Mouse (Mus musculus) intestine, embryonic 14.5 days (tissue): ENCODE results near the gene Gstp2. TPM values are rescaled to one million over a fixed set of nuclear protein-coding genes. Genes with fewer than 3 reads are reported as not detected.
A peak's percentile ranks its signal among the peaks of the same experiment; 100 is the strongest.

Experiments
- ATAC-seq: fragments of 200-750 bp; cut with Nextera tagmentation; replicated peaks from 2 replicates; pipeline ENCODE4 v1.8.0; 2017; ENCODE audit warnings: low read depth, moderate number of reproducible peaks, moderate TSS enrichment, moderate library complexity; ENCODE audit not compliant: low FRiP score, low TSS enrichment
- DNase-seq: peaks from one replicate; pipeline ENCODE4 v3.0.0-alpha.2; 2018; ENCODE audit warnings: low spot score
- H3K27ac ChIP-seq: fragments of 300-500 bp; sonication (generic); 2 replicates; pipeline ENCODE4 v1.5.1; 2014; ENCODE audit warnings: low read depth, mild to moderate bottlenecking, control low read depth
- H3K27me3 ChIP-seq: fragments of 300-500 bp; sonication (generic); replicated peaks from 2 replicates; pipeline ENCODE4 v1.6.1; 2014; ENCODE audit warnings: low read length, control low read depth; ENCODE audit not compliant: control insufficient read depth, insufficient read depth
- H3K36me3 ChIP-seq: fragments of 300-500 bp; sonication (generic); 2 replicates; pipeline ENCODE4 v1.6.1; 2014; ENCODE audit warnings: low read length, control low read depth; ENCODE audit not compliant: control insufficient read depth, insufficient read depth
- H3K4me1 ChIP-seq: fragments of 300-500 bp; sonication (generic); replicated peaks from 2 replicates; pipeline ENCODE4 v1.6.1; 2014; ENCODE audit warnings: low read length, control low read depth, mixed read lengths; ENCODE audit not compliant: control insufficient read depth, insufficient read depth
- H3K4me2 ChIP-seq: fragments of 300-500 bp; sonication (generic); 2 replicates; pipeline ENCODE4 v1.6.1; 2014; ENCODE audit warnings: low read length
- H3K4me3 ChIP-seq: fragments of 300-500 bp; sonication (generic); 2 replicates; pipeline ENCODE4 v1.5.1; 2014; ENCODE audit warnings: low read depth, low read length, control low read depth, mixed read lengths
- H3K9ac ChIP-seq: fragments of 300-500 bp; sonication (generic); 2 replicates; pipeline ENCODE4 v1.6.1; 2014; ENCODE audit warnings: mild to moderate bottlenecking, low read length
- H3K9me3 ChIP-seq: fragments of 300-500 bp; sonication (generic); 2 replicates; pipeline ENCODE4 v1.6.1; 2016; ENCODE audit warnings: low read length, control low read depth; ENCODE audit not compliant: control insufficient read depth
- WGBS: fragments of 180-500 bp; shearing (Covaris S2); extraction: QIAGEN DNeasy Blood & Tissue Kit; methylation state at CpG from one replicate; pipeline ENCODE4 v1.1.7; 2014; 5-methylcytosine and 5-hydroxymethylcytosine counted together
- polyA plus RNA-seq: library from polyadenylated mRNA; unstranded; fragments of >200 nt; fragmentation: Nextera tagmentation; extraction: Ambion mirVana; gene quantifications from 2 replicates; pipeline ENCODE4 v1.2.1, GENCODE M21; 2014

The Gstp2 gene
- polyA plus RNA-seq = 7.8 and 8.8 TPM in 2 replicates

DNA sequence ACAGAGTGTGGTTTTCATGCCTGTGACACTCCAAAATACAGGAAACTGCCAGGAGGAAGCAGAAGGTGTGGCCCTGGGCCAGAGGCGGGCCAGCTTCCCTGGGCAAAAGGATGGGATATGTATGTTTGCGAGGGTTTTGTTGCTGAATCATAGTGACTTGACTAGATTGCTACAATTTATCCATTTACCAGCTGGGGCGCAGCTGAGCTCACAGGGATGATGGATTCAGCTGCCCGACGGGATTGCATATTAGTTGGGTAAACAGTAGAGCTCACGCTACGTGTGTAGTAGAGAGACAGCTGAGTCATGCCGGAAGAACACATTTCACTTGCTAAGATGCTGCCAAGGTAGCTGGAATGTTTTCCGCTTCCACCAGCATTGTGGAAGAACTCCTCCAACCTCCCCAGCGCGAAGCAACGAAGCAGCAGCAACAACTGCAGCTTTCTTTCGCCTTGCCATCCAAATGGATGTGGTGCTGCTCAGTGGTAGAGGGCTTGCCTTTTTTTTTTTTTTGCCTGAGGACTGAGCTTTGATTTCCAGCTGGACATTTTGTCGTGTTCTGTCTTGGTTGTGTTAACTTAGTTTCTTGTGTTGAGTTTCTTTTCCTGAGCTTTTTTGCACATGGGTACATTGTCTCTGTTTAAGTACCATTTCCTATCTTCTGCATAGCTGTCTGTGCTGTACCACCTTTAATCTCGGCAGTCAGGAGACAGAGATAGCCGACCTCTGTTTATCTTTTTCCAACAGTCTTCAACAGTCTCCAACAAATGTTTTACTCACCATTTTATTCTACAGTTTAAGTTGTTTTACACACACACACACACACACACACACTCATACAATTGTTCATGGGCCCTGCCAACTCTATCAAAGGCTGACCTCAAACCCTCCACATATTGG is at the start of gene Gstp2:
Gene Gstp2, minus strand, starts transcription at position 58 of the 900 bp plus-strand sequence.
- Histone ChIP-seq H3K9ac (no peak within 1 kb of the TSS), H3K27me3 (no peaks in the 10 kb centered on the region), H3K9me3 (no peaks in the 10 kb centered on the region), H3K27ac (peak within 1 kb of the TSS; percentile 78), H3K4me1 (peaks cover 6% of the 10 kb centered on the region; the same call in 1 of the 2 replicates), H3K4me3 (no peak within 1 kb of the TSS), H3K4me2 (peak within 1 kb of the TSS; percentile 32; the same call in 1 of the 2 replicates), H3K36me3 (no peaks in the 10 kb centered on the region)
- ATAC-seq (peak; percentile 49; the same call in 1 of the 2 replicates), DNase-seq (peak; percentile 81)
- WGBS = 33% methylated on average over 16 of the region's 16 CpGs

DNA sequence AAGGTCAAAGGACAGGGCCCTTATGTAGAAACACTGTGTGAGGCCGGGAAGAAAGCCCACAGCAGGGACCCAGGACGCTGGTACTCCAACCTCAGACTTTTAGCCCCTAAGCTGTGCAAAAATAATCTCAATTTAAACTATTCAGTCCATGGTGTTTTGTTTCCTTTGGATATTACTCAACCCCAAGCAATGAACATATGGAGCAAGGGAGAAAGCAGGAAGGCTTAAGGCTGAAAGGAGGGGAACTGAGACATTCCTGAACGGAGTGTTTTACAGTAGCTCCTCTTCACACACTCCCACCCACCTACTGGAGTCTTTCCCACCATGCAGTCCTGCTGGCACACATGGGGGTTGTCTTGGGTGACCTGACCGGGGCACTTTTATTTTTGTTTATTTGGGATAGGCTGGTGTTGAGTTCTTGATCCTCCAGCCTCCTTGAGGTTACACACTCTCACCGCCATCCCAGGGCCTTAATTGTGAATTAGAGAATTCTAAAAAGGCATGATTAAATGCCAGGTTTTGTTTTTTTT is 49.0 kb upstream of the Gstp2 start:
- Histone ChIP-seq H3K4me3 (no peak overlapping the region), H3K27ac (no peak overlapping the region), H3K9me3 (no peaks in the 10 kb centered on the region), H3K4me1 (peaks cover 20% of the 10 kb centered on the region), H3K27me3 (no peaks in the 10 kb centered on the region), H3K9ac (no peak overlapping the region), H3K4me2 (no peak overlapping the region), H3K36me3 (no peaks in the 10 kb centered on the region)
- ATAC-seq (no peak), DNase-seq (no peak)
- 79% methylated on average over 5 of the region's 5 CpGs for WGBS

DNA sequence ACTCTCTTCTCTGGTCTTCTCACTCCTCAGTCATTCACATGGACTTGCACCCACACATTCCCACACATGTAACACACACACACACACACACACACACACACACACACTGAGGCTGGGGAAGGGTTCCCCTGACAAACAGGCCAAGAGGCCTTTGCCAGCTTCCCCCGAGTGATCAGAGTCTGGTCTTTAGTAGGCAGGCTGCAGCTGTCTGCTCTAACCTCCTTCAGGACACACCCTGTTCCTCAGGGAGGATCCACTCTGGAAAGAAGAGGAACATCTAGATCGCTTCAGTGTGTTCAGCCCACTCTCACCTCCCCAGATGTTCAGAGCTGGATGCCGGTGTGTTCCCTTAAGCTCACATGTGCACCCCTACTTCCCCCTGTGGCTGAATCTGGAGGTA is 48.5 kb upstream of the Gstp2 start:
- Histone ChIP-seq H3K4me2 (no peak overlapping the region), H3K9ac (no peak overlapping the region), H3K4me3 (no peak overlapping the region), H3K9me3 (no peaks in the 10 kb centered on the region), H3K4me1 (peaks cover 16% of the 10 kb centered on the region), H3K27ac (no peak overlapping the region), H3K36me3 (no peaks in the 10 kb centered on the region), H3K27me3 (no peaks in the 10 kb centered on the region)
- no peak for DNase-seq
- 88% methylated on average over 3 of the region's 3 CpGs for WGBS
- no peak for ATAC-seq

DNA sequence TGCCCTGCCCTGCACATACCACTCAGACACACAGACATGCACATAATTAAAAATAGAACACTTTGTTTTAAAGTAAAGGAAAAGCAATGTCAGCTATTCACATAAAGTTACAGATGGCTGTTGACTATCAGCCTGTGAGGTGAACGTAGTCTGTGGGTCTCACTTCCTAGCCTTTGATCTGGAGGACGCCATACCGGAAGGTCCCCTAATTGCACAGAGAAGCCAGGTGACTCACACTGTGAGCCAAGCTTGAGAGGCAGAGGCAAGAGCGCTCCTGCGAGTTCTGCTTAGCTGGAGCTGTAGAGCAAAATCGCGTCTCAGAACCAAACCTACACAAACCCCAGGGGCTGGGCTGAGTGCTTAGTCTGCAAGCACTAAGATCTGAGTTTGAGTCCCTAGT is 47.9 kb upstream of the Gstp2 start:
- ATAC-seq = no peak
- Histone ChIP-seq H3K4me3 (no peak overlapping the region), H3K9ac (no peak overlapping the region), H3K36me3 (no peaks in the 10 kb centered on the region), H3K4me2 (no peak overlapping the region), H3K27me3 (no peaks in the 10 kb centered on the region), H3K9me3 (no peaks in the 10 kb centered on the region), H3K27ac (no peak overlapping the region), H3K4me1 (peaks cover 14% of the 10 kb centered on the region)
- WGBS = 62% methylated on average over 7 of the region's 7 CpGs
- no peak for DNase-seq

DNA sequence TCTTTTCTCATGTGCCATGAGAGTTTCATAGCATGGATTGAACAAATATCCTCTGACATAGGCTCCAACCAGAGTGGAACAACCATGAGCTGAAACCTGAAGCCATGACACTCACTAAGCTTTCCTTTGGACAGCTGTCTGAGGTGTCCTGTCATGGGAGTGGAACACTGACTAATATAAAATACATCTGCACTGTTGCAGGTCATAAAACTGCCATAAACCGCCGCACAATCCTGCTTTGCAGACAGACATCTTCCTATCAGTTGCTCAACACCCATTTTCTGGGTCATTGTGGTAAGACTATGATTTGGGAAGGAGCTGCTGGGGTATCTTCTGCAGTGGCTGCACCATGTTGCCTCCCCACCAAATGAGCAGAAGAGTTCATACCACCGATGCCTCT is 46.9 kb upstream of the Gstp2 start:
- H3K9ac ChIP-seq = no peak overlapping the region
- H3K9me3 ChIP-seq = no peaks in the 10 kb centered on the region
- WGBS = 63% methylated on average over 3 of the region's 3 CpGs
- H3K27me3 ChIP-seq = no peaks in the 10 kb centered on the region
- ATAC-seq (no peak), DNase-seq (no peak)
- H3K4me1 ChIP-seq = peaks cover 6% of the 10 kb centered on the region
- H3K27ac ChIP-seq = no peak overlapping the region
- H3K4me2 ChIP-seq = no peak overlapping the region
- no peaks in the 10 kb centered on the region for H3K36me3 ChIP-seq
- H3K4me3 ChIP-seq = no peak overlapping the region

DNA sequence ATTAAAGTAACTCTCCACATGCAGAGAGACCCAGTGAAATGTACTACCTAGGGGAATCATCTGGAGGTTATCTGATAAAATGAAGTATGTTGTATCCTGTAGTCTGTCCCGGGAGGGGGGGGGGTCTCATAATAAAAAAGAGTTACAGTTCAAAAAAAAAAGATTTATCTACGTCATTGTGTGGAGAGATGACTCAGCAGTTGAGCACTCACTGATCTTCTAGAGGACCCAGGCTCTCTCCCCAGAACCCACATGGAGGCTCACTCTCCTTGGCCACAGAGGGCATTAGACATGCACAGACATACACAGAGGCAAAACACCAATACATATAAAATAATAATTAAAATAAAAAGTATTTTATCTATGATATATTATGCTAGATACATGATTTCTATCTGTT is 45.6 kb upstream of the Gstp2 start:
- 60% methylated on average over 2 of the region's 2 CpGs for WGBS

DNA sequence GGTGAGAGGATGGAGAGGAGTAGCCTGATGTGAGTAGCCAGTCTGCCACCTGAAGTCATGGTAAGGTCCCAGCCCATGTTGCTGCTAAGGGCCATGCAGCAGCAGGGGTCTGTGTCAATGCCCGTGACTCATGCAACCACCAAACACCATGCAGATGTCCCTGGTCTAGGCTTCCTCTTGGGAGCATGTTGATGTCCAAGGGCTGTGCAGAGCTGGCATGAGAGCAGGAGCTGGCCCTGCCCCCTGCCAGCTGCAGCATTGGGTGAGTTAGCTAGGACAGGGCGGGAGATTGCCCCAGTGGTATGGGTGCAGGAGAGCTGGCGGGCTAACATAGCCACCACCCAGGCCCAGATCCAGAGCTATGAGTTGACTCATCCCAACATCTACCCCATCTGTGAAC is 44.6 kb upstream of the Gstp2 start:
- Histone ChIP-seq H3K9me3 (no peaks in the 10 kb centered on the region), H3K9ac (no peak overlapping the region), H3K4me3 (no peak overlapping the region), H3K36me3 (no peaks in the 10 kb centered on the region), H3K4me1 (no peaks in the 10 kb centered on the region), H3K4me2 (no peak overlapping the region), H3K27me3 (no peaks in the 10 kb centered on the region), H3K27ac (no peak overlapping the region)
- ATAC-seq = no peak
- WGBS = 85% methylated on average over 3 of the region's 3 CpGs
- no peak for DNase-seq

More for the DNA sequence above, 45.6 kb upstream of the Gstp2 start:
- DNase-seq = no peak
- no peaks in the 10 kb centered on the region for H3K9me3 ChIP-seq
- no peak overlapping the region for H3K4me2 ChIP-seq
- H3K9ac ChIP-seq = no peak overlapping the region
- no peaks in the 10 kb centered on the region for H3K27me3 ChIP-seq
- no peak overlapping the region for H3K27ac ChIP-seq
- H3K36me3 ChIP-seq = no peaks in the 10 kb centered on the region
- ATAC-seq = no peak
- H3K4me3 ChIP-seq = no peak overlapping the region
- peaks cover 4% of the 10 kb centered on the region for H3K4me1 ChIP-seq

DNA sequence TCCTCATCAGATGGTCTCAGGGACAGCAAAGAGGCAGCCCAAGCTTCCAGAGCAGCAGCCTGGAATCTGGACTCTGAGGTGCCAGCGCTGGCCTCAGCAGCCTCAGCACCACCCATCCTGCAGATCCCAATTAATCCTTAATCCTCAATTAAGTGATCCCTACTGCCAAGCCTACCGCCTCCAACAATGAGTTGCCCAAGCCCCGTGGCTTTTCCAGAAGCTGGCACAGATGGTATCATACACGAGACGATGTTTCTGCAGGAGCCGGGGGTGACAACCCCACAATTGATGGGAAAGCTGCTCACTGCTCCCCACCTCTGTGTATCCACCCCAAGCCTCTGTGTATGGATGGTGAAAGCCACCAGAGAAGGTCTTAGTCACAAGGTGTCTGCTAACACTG is 43.3 kb upstream of the Gstp2 start:
- 74% methylated on average over 6 of the region's 6 CpGs for WGBS

More for the DNA sequence above, 43.3 kb upstream of the Gstp2 start:
- no peak overlapping the region for H3K27ac ChIP-seq
- H3K4me2 ChIP-seq = no peak overlapping the region
- no peak overlapping the region for H3K9ac ChIP-seq
- H3K36me3 ChIP-seq = no peaks in the 10 kb centered on the region
- H3K27me3 ChIP-seq = no peaks in the 10 kb centered on the region
- no peak overlapping the region for H3K4me3 ChIP-seq
- ATAC-seq = no peak
- H3K4me1 ChIP-seq = no peaks in the 10 kb centered on the region
- no peak for DNase-seq
- no peaks in the 10 kb centered on the region for H3K9me3 ChIP-seq
